Mouse (Mus musculus) bone marrow macrophage, adult 2 months (primary cell): ENCODE data around the gene Slc34a1.

Source experiments
- CTCF ChIP-seq: IDR thresholded peaks from 2 replicates; pipeline ENCODE4 v1.5.1; 2012; ENCODE audit warnings: low read depth, mild to moderate bottlenecking, low read length, moderate library complexity
- POLR2A ChIP-seq: IDR thresholded peaks from 2 replicates; pipeline ENCODE4 v1.6.1; 2012; ENCODE audit warnings: mild to moderate bottlenecking, low read depth, low read length, borderline replicate concordance

GRCm38 (mm10) chr13:55446483-55447105, 48.6 kb downstream of the Slc34a1 start:
- TF ChIP-seq CTCF (no peak), POLR2A (no peak)
